Mouse (Mus musculus) erythroid progenitor cell, adult 5-6 weeks (primary cell): ENCODE results near the gene Mpig6b. TPM values are rescaled to one million over a fixed set of nuclear protein-coding genes. Genes with fewer than 3 reads are reported as not detected.
A peak's percentile ranks its signal among the peaks of the same experiment; 100 is the strongest.

Source experiments
- ATAC-seq: replicated peaks from 2 replicates; pipeline ENCODE4 v1.8.0; 2016; ENCODE audit warnings: moderate number of reproducible peaks, mild to moderate bottlenecking, moderate TSS enrichment, inconsistent platforms; ENCODE audit not compliant: poor library complexity, low FRiP score, severe bottlenecking
- total RNA-seq, 2 experiments: library from RNA; stranded (forward) in 1 of 2; stranded (reverse) in 1 of 2; fragments of 150-400 nt in 1 of 2; fragments of 186-747, 209-891 nt in 1 of 2; gene quantifications; 2 replicates each; pipeline versions ENCODE4 v1.2.3 to v1.2.4; 2015 to 2017; ENCODE audit warnings: low replicate concordance in 2 of 2

The Mpig6b gene
- total RNA-seq, 2 experiments from 2014 or later = not detected

- ATAC-seq = peak; percentile 92
Measured at GRCm38 (mm10) chr17:35088825-35089644, 23.1 kb upstream of the Mpig6b start, which contains the start of gene Abhd16a. Gene Abhd16a (plus strand): TSS chr17:35089263.

GRCm38 (mm10) chr17:35088151-35088550 lies 22.2 kb upstream of the Mpig6b start:
- no peak for ATAC-seq

- no peak for ATAC-seq
Measured at GRCm38 (mm10) chr17:35085208-35085865, 19.4 kb upstream of the Mpig6b start, which contains the start of gene Ly6g6f. Gene Ly6g6f (minus strand): TSS chr17:35085610.

- no peak for ATAC-seq
Measured at GRCm38 (mm10) chr17:35083929-35084497, 18.0 kb upstream of the Mpig6b start.

- ATAC-seq = no peak
Measured at GRCm38 (mm10) chr17:35082841-35083576, 17.0 kb upstream of the Mpig6b start.

- no peak for ATAC-seq
Measured at GRCm38 (mm10) chr17:35080710-35081109, 14.7 kb upstream of the Mpig6b start.

GRCm38 (mm10) chr17:35080248-35080647 lies 14.3 kb upstream of the Mpig6b start:
- peak; percentile 66 for ATAC-seq

GRCm38 (mm10) chr17:35079778-35080177 lies 13.8 kb upstream of the Mpig6b start:
- ATAC-seq = peak; percentile 92

- ATAC-seq = no peak
Measured at GRCm38 (mm10) chr17:35077786-35078233, 11.8 kb upstream of the Mpig6b start, which contains the start of gene Ly6g6d. Gene Ly6g6d (minus strand): TSS chr17:35078065.

- ATAC-seq = no peak
Measured at GRCm38 (mm10) chr17:35077285-35077684, 11.3 kb upstream of the Mpig6b start.

- ATAC-seq = no peak
Measured at GRCm38 (mm10) chr17:35076507-35077176, 10.7 kb upstream of the Mpig6b start, which contains the start of gene Ly6g6e. Gene Ly6g6e (plus strand): TSS chr17:35076902.

GRCm38 (mm10) chr17:35074097-35074496 lies 8.1 kb upstream of the Mpig6b start:
- ATAC-seq = no peak

GRCm38 (mm10) chr17:35071454-35071853 lies 5.5 kb upstream of the Mpig6b start:
- no peak for ATAC-seq

GRCm38 (mm10) chr17:35070556-35071229 lies 4.7 kb upstream of the Mpig6b start:
- no peak for ATAC-seq

GRCm38 (mm10) chr17:35068213-35068914 lies 2.4 kb upstream of the Mpig6b start:
- ATAC-seq = no peak

- ATAC-seq = peak; percentile 74
Measured at GRCm38 (mm10) chr17:35064951-35065947, 735 bp downstream of the Mpig6b start, which contains the start of gene Ly6g6c. Gene Ly6g6c (plus strand): TSS chr17:35065388.

GRCm38 (mm10) chr17:35064378-35064877 lies 1.6 kb downstream of the Mpig6b start:
- ATAC-seq = no peak
